Mouse (Mus musculus): ENCODE measurements around the gene Tmem151a.

DNA sequence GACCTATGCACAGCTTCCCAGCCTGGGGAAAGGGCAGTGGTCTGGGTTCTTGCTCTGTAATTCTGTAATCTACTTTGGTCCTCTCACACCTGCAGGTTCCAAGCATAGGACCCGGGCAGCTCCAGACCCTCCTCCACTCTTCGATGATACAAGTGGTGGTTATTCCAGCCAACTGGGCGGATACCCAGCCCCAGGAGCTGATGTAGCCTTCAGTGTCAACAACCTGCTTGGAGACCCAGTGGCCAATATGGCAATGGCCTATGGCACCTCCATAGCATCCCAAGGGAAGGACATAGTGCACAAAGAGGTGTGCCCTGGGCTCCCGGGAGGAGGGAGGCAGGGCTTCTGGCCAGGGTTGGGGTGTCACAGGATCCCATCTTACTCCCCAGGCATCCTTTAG lies 4.0 kb upstream of the Tmem151a start:
- TF ChIP-seq POLR2A (IDR thresholded peaks at IDR 0.05; ENCODE audit: insufficient read length, low read depth): no peak
- no peak for TF ChIP-seq E2F4 (IDR thresholded peaks at IDR 0.05; ENCODE audit: insufficient read depth)
- TF ChIP-seq CEBPB (IDR thresholded peaks at IDR 0.05; ENCODE audit: insufficient read depth, poor library complexity, severe bottlenecking): no peak
- TF ChIP-seq TCF12 (IDR thresholded peaks at IDR 0.05; ENCODE audit: insufficient read depth, poor library complexity, severe bottlenecking): no peak
- no peak for TF ChIP-seq TCF3 (IDR thresholded peaks at IDR 0.05; ENCODE audit: insufficient read length, low read depth)
- TF ChIP-seq MAX (IDR thresholded peaks at IDR 0.05; ENCODE audit: low read depth): no peak
- TF ChIP-seq POLR2AphosphoS2 (IDR thresholded peaks at IDR 0.05; ENCODE audit: insufficient read length, low read depth): no peak
